Mouse (Mus musculus) CH12.LX (cell line): ENCODE measurements around the gene Gab3.

ENCODE experiments used
- CHD2 ChIP-seq: IDR thresholded peaks from 2 replicates; pipeline ENCODE4 v1.6.1; 2011; ENCODE audit warnings: low read length, improper control_type of control experiment
- CTCF ChIP-seq, 2 experiments: IDR thresholded peaks in 1 of 2; conservative IDR thresholded peaks in 1 of 2; 2 replicates each; pipeline ENCODE4 v1.5.1; 2011 to 2012; ENCODE audit warnings: low read depth in 2 of 2, low read length in 2 of 2, improper control_type of control experiment in 1 of 2, inconsistent platforms in 1 of 2, mild to moderate bottlenecking in 1 of 2, moderate library complexity in 1 of 2
- ELF1 ChIP-seq: IDR thresholded peaks from 2 replicates; pipeline ENCODE4 v1.6.1; 2014; ENCODE audit warnings: low read depth, mild to moderate bottlenecking, inconsistent platforms, low read length, improper control_type of control experiment
- EP300 ChIP-seq: IDR thresholded peaks from 2 replicates; pipeline ENCODE4 v1.6.1; 2011; ENCODE audit warnings: low read length, improper control_type of control experiment
- KAT2A ChIP-seq: IDR thresholded peaks from 2 replicates; pipeline ENCODE4 v1.6.1; 2012; ENCODE audit warnings: low read length, improper control_type of control experiment, inconsistent platforms; ENCODE audit not compliant: insufficient replicate concordance
- POLR2A ChIP-seq: IDR thresholded peaks from 2 replicates; pipeline ENCODE4 v1.6.1; 2011; ENCODE audit warnings: low read depth, mild to moderate bottlenecking, improper control_type of control experiment, low read length
- RAD21 ChIP-seq: IDR thresholded peaks from 2 replicates; pipeline ENCODE4 v1.6.1; 2011; ENCODE audit warnings: low read depth, mild to moderate bottlenecking, low read length, improper control_type of control experiment, moderate library complexity
- SMC3 ChIP-seq: IDR thresholded peaks from 2 replicates; pipeline ENCODE4 v1.6.1; 2011; ENCODE audit warnings: low read depth, low read length, improper control_type of control experiment
- UBTF ChIP-seq: IDR thresholded peaks from 2 replicates; pipeline ENCODE4 v1.6.1; 2012; ENCODE audit warnings: low read depth, mild to moderate bottlenecking, inconsistent platforms, low read length, improper control_type of control experiment, moderate library complexity
- USF1 ChIP-seq: IDR thresholded peaks from 2 replicates; pipeline ENCODE4 v1.6.1; 2014; ENCODE audit warnings: low read depth, mild to moderate bottlenecking, inconsistent platforms, low read length, improper control_type of control experiment
- ZNF384 ChIP-seq: IDR thresholded peaks from 2 replicates; pipeline ENCODE4 v1.6.1; 2012; ENCODE audit warnings: low read depth, low read length, improper control_type of control experiment, inconsistent platforms

DNA sequence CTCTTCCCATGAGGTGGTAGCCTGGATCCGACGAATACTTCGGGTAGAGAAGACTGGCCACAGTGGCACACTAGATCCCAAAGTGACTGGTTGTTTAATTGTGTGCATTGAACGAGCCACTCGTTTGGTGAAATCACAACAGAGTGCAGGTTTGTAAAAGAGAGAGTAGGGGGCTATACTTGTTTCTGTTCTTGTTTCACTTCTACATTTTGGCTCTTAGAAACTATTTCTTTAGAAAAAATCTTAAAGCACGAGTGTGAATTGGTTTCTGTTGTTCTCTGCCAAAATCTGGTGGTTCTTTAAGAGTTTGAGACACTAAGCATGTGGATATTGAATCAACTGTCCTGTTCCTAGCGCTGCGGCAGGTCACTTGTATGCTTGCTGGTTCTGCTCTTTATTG, 13.5 kb upstream of the Gab3 start:
- TF ChIP-seq CTCF (conservative IDR thresholded peaks at IDR 0.05 in 1 of 2, IDR thresholded peaks at IDR 0.05 in 1 of 2; ENCODE audit: low read depth in 2 of 2, low read length in 2 of 2) (no peak), CHD2 (no peak), EP300 (peak; percentile 52), RAD21 (no peak), POLR2A (no peak), ELF1 (no peak), KAT2A (no peak), UBTF (no peak), SMC3 (no peak), USF1 (no peak), ZNF384 (peak; percentile 68)
